Mouse (Mus musculus) liver, embryonic 11.5 days (tissue): ENCODE data around the gene Rbfox1. TPM values are rescaled to one million over a fixed set of nuclear protein-coding genes. Genes with fewer than 3 reads are reported as not detected.
A peak's percentile ranks its signal among the peaks of the same experiment; 100 is the strongest.

Experiments used
- ATAC-seq: fragments of 200-750 bp; cut with Nextera tagmentation; replicated peaks from 2 replicates; pipeline ENCODE4 v1.8.0; 2017; ENCODE audit warnings: moderate number of reproducible peaks, mild to moderate bottlenecking, moderate TSS enrichment, moderate library complexity; ENCODE audit not compliant: low FRiP score
- DNase-seq: peaks from one replicate; pipeline ENCODE4 v3.0.0-alpha.2; 2017; ENCODE audit warnings: low spot score
- H3K27ac ChIP-seq: fragments of 300-500 bp; sonication (generic); 2 replicates; pipeline ENCODE4 v1.5.1; 2014; ENCODE audit warnings: mild to moderate bottlenecking, low read depth, low read length, control low read depth
- H3K27me3 ChIP-seq: fragments of 300-500 bp; sonication (generic); replicated peaks from 2 replicates; pipeline ENCODE4 v1.6.1; 2014; ENCODE audit warnings: low read length, mixed read lengths; ENCODE audit not compliant: control insufficient read depth, insufficient read depth
- H3K36me3 ChIP-seq: fragments of 300-500 bp; sonication (generic); 2 replicates; pipeline ENCODE4 v1.6.1; 2014; ENCODE audit warnings: mild to moderate bottlenecking, low read length, moderate library complexity, mixed read lengths; ENCODE audit not compliant: control insufficient read depth, insufficient read depth
- H3K4me1 ChIP-seq: fragments of 300-500 bp; sonication (generic); replicated peaks from 2 replicates; pipeline ENCODE4 v1.6.1; 2014; ENCODE audit warnings: low read length, mixed read lengths; ENCODE audit not compliant: control insufficient read depth, insufficient read depth
- H3K4me2 ChIP-seq: fragments of 300-500 bp; sonication (generic); 2 replicates; pipeline ENCODE4 v1.6.1; 2014; ENCODE audit warnings: mild to moderate bottlenecking, control low read depth, moderate library complexity
- H3K4me3 ChIP-seq: fragments of 300-500 bp; sonication (generic); 2 replicates; pipeline ENCODE4 v1.5.1; 2014; ENCODE audit warnings: low read depth, low read length, control low read depth
- H3K9ac ChIP-seq: fragments of 300-500 bp; sonication (generic); 2 replicates; pipeline ENCODE4 v1.6.1; 2014; ENCODE audit warnings: low read depth, low read length, control low read depth
- H3K9me3 ChIP-seq: fragments of 300-500 bp; sonication (generic); 2 replicates; pipeline ENCODE4 v1.6.1; 2016; ENCODE audit warnings: low read length, inconsistent platforms, mixed read lengths; ENCODE audit not compliant: control insufficient read depth
- WGBS: fragments of 180-500 bp; shearing (Covaris S2); extraction: QIAGEN DNeasy Blood & Tissue Kit; methylation state at CpG from one replicate; pipeline ENCODE4 v1.1.7; 2014; 5-methylcytosine and 5-hydroxymethylcytosine counted together
- polyA plus RNA-seq: library from polyadenylated mRNA; unstranded; fragments of >200 nt; fragmentation: Nextera tagmentation; extraction: Ambion mirVana; gene quantifications from 2 replicates; pipeline ENCODE4 v1.2.1, GENCODE M21; 2014

The Rbfox1 gene
- polyA plus RNA-seq, 1 experiment from 2014 or later: 1.4 TPM

- no peaks in the 10 kb centered on the region for H3K4me1 ChIP-seq
- 4% methylated on average over 18 of the region's 18 CpGs for WGBS
- peak overlapping the region; percentile 34 for H3K4me2 ChIP-seq
- ATAC-seq (no peak), DNase-seq (no peak)
- H3K9me3 ChIP-seq: no peaks in the 10 kb centered on the region
- H3K4me3 ChIP-seq: no peak overlapping the region
- H3K9ac ChIP-seq: no peak overlapping the region
- H3K27ac ChIP-seq: no peak overlapping the region
- no peaks in the 10 kb centered on the region for H3K36me3 ChIP-seq
- peaks cover 33% of the 10 kb centered on the region for H3K27me3 ChIP-seq
These were observed 1153.6 kb downstream of the Rbfox1 start for GRCm38 (mm10) chr16:7038639-7039260.

- ATAC-seq: no peak
- Histone ChIP-seq H3K4me1 (no peaks in the 10 kb centered on the region), H3K9ac (no peak overlapping the region), H3K4me3 (no peak overlapping the region), H3K36me3 (no peaks in the 10 kb centered on the region), H3K4me2 (peak overlapping the region; percentile 26; the same call in 1 of the 2 replicates), H3K27ac (no peak overlapping the region), H3K27me3 (peaks cover 33% of the 10 kb centered on the region), H3K9me3 (no peaks in the 10 kb centered on the region)
- no peak for DNase-seq
- 3% methylated on average over 29 of the region's 30 CpGs for WGBS
These were observed 1154.5 kb downstream of the Rbfox1 start for GRCm38 (mm10) chr16:7039404-7040367.

GRCm38 (mm10) chr16:7040691-7041090 lies 1155.5 kb downstream of the Rbfox1 start:
- H3K4me3 ChIP-seq: no peak overlapping the region
- DNase-seq (no peak), ATAC-seq (no peak)
- H3K4me1 ChIP-seq: no peaks in the 10 kb centered on the region
- no peak overlapping the region for H3K9ac ChIP-seq
- peaks cover 33% of the 10 kb centered on the region for H3K27me3 ChIP-seq
- no peaks in the 10 kb centered on the region for H3K36me3 ChIP-seq
- no peak overlapping the region for H3K27ac ChIP-seq
- WGBS: 21% methylated on average over 6 of the region's 6 CpGs
- H3K4me2 ChIP-seq: no peak overlapping the region
- H3K9me3 ChIP-seq: no peaks in the 10 kb centered on the region

- no peaks in the 10 kb centered on the region for H3K4me1 ChIP-seq
- no peak for DNase-seq
- no peak overlapping the region for H3K4me2 ChIP-seq
- 68% methylated on average over 2 of the region's 2 CpGs for WGBS
- H3K27me3 ChIP-seq: no peaks in the 10 kb centered on the region
- no peaks in the 10 kb centered on the region for H3K9me3 ChIP-seq
- ATAC-seq: no peak
- no peaks in the 10 kb centered on the region for H3K36me3 ChIP-seq
- H3K4me3 ChIP-seq: no peak overlapping the region
- H3K9ac ChIP-seq: no peak overlapping the region
- H3K27ac ChIP-seq: no peak overlapping the region
These were observed 1162.3 kb downstream of the Rbfox1 start for GRCm38 (mm10) chr16:7047421-7047820.

GRCm38 (mm10) chr16:7049162-7049971 lies 1164.2 kb downstream of the Rbfox1 start:
- Histone ChIP-seq H3K27ac (no peak overlapping the region), H3K4me2 (peak overlapping the region; percentile 8), H3K4me3 (no peak overlapping the region), H3K4me1 (no peaks in the 10 kb centered on the region), H3K36me3 (no peaks in the 10 kb centered on the region), H3K27me3 (no peaks in the 10 kb centered on the region), H3K9ac (no peak overlapping the region), H3K9me3 (no peaks in the 10 kb centered on the region)
- no peak for ATAC-seq
- no peak for DNase-seq
- WGBS: 17% methylated on average over 18 of the region's 18 CpGs

GRCm38 (mm10) chr16:7050945-7051344 lies 1165.8 kb downstream of the Rbfox1 start:
- DNase-seq: no peak
- Histone ChIP-seq H3K27me3 (no peaks in the 10 kb centered on the region), H3K27ac (no peak overlapping the region), H3K9ac (no peak overlapping the region), H3K4me2 (no peak overlapping the region), H3K4me1 (no peaks in the 10 kb centered on the region), H3K9me3 (no peaks in the 10 kb centered on the region), H3K4me3 (no peak overlapping the region), H3K36me3 (no peaks in the 10 kb centered on the region)
- no peak for ATAC-seq
- 76% methylated on average over 9 of the region's 9 CpGs for WGBS

GRCm38 (mm10) chr16:7051991-7052390 lies 1166.8 kb downstream of the Rbfox1 start:
- Histone ChIP-seq H3K9ac (no peak overlapping the region), H3K36me3 (no peaks in the 10 kb centered on the region), H3K4me1 (no peaks in the 10 kb centered on the region), H3K4me2 (no peak overlapping the region), H3K27me3 (no peaks in the 10 kb centered on the region), H3K27ac (no peak overlapping the region), H3K4me3 (no peak overlapping the region), H3K9me3 (no peaks in the 10 kb centered on the region)
- DNase-seq: no peak
- no peak for ATAC-seq
- 73% methylated on average over 9 of the region's 9 CpGs for WGBS

GRCm38 (mm10) chr16:7052408-7052807 lies 1167.3 kb downstream of the Rbfox1 start:
- WGBS: 79% methylated on average over 9 of the region's 9 CpGs
- no peaks in the 10 kb centered on the region for H3K4me1 ChIP-seq
- H3K4me3 ChIP-seq: no peak overlapping the region
- no peaks in the 10 kb centered on the region for H3K36me3 ChIP-seq
- no peak for DNase-seq
- no peak overlapping the region for H3K4me2 ChIP-seq
- no peak for ATAC-seq
- no peak overlapping the region for H3K27ac ChIP-seq
- no peak overlapping the region for H3K9ac ChIP-seq
- no peaks in the 10 kb centered on the region for H3K27me3 ChIP-seq
- no peaks in the 10 kb centered on the region for H3K9me3 ChIP-seq
